Mouse (Mus musculus) embryonic fibroblast, embryonic 13.5 days (primary cell): Measurements from ENCODE around the gene Nectin1. TPM values are rescaled to one million over a fixed set of nuclear protein-coding genes. Genes with fewer than 3 reads are reported as not detected.
A peak's percentile ranks its signal among the peaks of the same experiment; 100 is the strongest.

Experiments used
- H3K27ac ChIP-seq: 2 replicates; pipeline ENCODE4 v1.5.1; 2012; ENCODE audit warnings: low read length, control low read depth, inconsistent platforms; ENCODE audit not compliant: insufficient read depth
- H3K4me1 ChIP-seq: 2 replicates; pipeline ENCODE4 v1.6.1; 2011; ENCODE audit warnings: low read length; ENCODE audit not compliant: control insufficient read depth, insufficient read depth
- H3K4me3 ChIP-seq: 2 replicates; pipeline ENCODE4 v1.5.1; 2011; ENCODE audit warnings: mild to moderate bottlenecking, control low read depth, low read length; ENCODE audit not compliant: insufficient read depth
- CTCF ChIP-seq: IDR thresholded peaks from 2 replicates; pipeline ENCODE4 v1.5.1; 2011; ENCODE audit warnings: mild to moderate bottlenecking, control low read depth, low read length, moderate library complexity, borderline replicate concordance; ENCODE audit not compliant: insufficient read depth
- POLR2A ChIP-seq: IDR thresholded peaks from 2 replicates; pipeline ENCODE4 v1.6.1; 2011; ENCODE audit warnings: low read depth, mild to moderate bottlenecking, control low read depth, low read length, moderate library complexity
- polyA plus RNA-seq: library from polyadenylated mRNA; stranded (reverse); fragments of >200 nt; gene quantifications from 2 replicates; pipeline ENCODE4 v1.2.4, GENCODE M21; 2011; ENCODE audit warnings: low read depth; ENCODE audit not compliant: missing spikeins, insufficient read length

Nectin1 gene
- polyA plus RNA-seq, 1 experiment = 13.2 TPM

DNA sequence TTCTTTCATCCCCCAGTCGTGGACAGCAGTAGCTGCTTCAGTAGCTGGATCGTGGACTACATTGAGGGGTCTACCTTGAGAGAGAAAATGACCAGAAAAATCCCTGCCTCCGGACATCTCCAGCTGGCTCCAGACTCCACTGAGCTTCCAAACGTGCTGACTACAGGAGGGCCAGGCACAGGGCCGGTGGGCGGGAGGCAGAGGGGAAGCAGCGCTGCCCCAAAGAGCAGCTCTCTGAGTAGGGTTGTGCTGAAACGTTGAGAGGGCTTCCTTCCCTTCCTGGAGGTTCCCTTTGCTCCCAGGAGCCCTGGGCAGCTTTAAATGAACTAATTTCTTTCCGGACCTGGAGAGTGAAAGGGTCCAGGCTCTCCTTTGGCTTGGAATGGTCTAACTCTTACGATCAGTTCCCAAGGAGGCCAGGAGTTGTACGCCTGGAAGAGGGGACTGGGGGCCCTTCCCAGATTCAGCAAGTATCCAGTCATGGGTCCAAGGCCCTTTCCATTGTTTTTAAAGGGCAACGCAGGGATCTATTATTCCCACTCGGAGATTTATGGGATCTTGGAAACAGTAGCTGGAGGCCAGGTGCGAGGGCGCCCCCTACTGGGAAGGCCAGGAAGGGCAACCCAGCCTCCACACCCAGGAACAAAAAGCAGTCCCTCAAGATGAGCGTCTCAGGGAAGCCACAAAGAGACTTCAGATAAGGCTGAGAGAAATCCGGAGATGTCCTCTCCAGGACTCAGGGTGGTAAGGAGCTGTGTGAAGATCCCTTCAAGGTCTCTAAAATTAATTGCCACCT lies 102.1 kb downstream of the Nectin1 start:
- TF ChIP-seq POLR2A (no peak), CTCF (peak; percentile 47; the same call in 1 of the 2 replicates)
- Histone ChIP-seq H3K27ac (no peak overlapping the region), H3K4me1 (no peaks in the 10 kb centered on the region), H3K4me3 (no peak overlapping the region)

DNA sequence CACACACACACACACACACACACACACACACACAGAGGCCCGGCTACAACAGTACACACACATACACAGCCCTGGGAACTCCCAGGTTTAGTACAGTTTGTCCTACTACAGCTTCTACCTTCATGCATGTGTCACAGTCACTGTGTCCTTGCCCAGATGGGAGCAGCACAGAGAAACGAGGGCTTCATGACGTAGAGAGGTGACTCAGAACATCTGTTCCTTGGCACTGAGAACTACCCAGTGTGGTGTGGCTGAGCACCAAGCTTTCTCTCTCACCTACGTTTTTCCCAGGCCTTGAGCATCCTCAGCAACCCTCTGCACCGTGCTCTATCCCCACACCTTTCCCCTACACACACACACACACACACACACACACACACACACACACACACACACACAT lies 104.1 kb downstream of the Nectin1 start:
- Histone ChIP-seq H3K4me3 (no peak overlapping the region), H3K4me1 (no peaks in the 10 kb centered on the region), H3K27ac (no peak overlapping the region)
- TF ChIP-seq POLR2A (no peak), CTCF (no peak)

DNA sequence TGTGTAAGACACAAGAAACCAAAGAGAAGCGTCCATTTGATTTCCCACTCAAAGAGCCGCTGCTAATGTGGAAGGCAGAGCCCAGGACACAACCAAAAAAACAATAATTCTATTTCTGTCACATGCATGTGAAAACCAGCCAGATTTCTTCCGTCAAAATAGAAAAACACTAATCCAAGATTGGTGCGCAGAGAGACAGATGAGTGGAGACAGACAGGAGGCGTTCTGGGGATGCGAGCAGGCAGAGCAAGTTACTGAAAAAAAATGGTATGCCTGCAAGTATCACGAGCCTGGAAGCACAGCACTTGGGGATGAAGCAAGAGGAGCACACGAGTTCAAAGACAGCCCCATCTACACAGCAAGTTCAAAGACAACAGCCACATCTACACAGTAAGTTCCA lies 106.5 kb downstream of the Nectin1 start:
- TF ChIP-seq CTCF (no peak), POLR2A (no peak)
- no peaks in the 10 kb centered on the region for H3K4me1 ChIP-seq
- H3K4me3 ChIP-seq = no peak overlapping the region
- H3K27ac ChIP-seq = no peak overlapping the region

DNA sequence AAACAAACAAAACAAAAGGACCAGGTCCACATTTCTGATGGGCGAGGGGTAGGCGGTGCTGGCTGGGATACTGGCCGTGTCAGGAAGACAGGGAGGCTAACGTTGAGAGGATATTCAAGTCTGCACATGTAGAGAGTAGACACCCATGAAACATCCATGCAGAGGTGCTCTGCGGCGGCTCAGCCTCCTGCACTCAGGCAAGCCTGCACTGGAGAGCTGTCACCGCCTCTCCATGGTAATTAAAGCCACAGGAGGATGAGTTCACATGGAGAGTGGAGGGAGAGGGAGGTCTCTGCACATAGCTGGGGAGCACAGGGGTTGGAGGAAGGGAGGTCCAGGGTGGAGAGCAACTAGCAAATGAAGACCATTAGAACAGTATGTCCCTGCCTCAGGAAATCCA lies 107.4 kb downstream of the Nectin1 start:
- no peaks in the 10 kb centered on the region for H3K4me1 ChIP-seq
- no peak overlapping the region for H3K4me3 ChIP-seq
- no peak overlapping the region for H3K27ac ChIP-seq
- TF ChIP-seq POLR2A (no peak), CTCF (no peak)

DNA sequence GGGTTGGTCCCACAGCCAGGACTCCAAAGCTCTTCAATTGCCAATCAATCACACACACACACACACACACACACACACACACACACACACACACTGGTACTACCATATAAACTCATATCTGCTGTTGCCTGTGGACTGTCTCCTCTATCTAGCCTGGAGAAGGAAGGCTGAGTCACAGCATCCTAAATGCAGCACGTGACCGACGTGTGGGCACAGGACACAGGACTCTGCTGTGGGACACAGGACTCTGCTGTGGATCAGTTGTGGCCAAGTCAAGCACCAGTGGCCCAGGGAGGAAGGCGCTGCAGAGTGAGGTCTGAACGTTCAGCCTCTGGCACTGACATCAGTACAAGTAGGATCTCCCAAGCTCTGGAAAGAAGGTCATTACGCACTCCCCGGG lies 112.1 kb downstream of the Nectin1 start:
- H3K4me1 ChIP-seq = no peaks in the 10 kb centered on the region; the same call in 1 of the 2 replicates
- no peak for TF ChIP-seq CTCF
- no peak for TF ChIP-seq POLR2A

More for the DNA sequence above, 112.1 kb downstream of the Nectin1 start:
- Histone ChIP-seq H3K4me3 (no peak overlapping the region), H3K27ac (no peak overlapping the region)
